ENCODE assay signal across 26 mouse cellular contexts in the genomic region with DNA sequence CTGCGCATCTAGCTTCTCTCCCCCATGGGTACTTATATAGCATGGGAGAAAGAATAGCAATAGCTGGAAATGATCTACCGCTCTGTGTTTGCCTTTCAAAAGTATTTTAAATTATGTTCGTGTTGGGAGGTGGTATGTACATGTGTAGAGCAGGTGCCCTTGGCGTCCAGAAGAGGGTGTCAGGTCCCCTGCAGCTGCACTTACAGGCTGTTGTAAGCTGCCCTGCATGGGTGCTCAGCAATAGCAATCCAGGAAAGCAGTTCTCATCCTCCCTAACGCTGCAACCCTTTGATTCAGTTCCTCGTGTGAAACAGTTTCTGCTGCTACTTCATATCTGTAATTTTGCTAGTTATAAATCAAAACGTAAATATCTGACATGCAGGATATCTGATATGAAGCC. TPM values are rescaled to one million over a fixed set of nuclear protein-coding genes. Genes with fewer than 3 reads are reported as not detected.
DNase-seq lines count a peak whose midpoint lies in the region; ATAC-seq and TF ChIP-seq lines count a peak whose summit lies in the region.
"Had no signal": no experiment of that assay in that cellular context is flagged by ENCODE, and none has a peak within 500 bp of the region (broad histone marks: within the 10 kb centered on the region; RNA-seq: fewer than 3 reads in every experiment).

No protein-coding gene starts in this region.

- H3K27me3 ChIP-seq in intestine, postnatal 0 days (replicated peaks; ENCODE audit: control insufficient read depth, insufficient read depth, low read length): no peaks in the 10 kb centered on the region
- no peaks in the 10 kb centered on the region for H3K27me3 ChIP-seq in intestine, embryonic 16.5 days (replicated peaks; ENCODE audit: control insufficient read depth, insufficient read depth, low read length)
- no peaks in the 10 kb centered on the region for H3K27me3 ChIP-seq in liver, embryonic 14.5 days (ENCODE audit: control insufficient read depth, insufficient read depth, low read length)
- H3K27me3 ChIP-seq in small intestine, adult 2 months (ENCODE audit: control insufficient read depth, insufficient read depth, low read length): no peaks in the 10 kb centered on the region
- H3K27me3 ChIP-seq: embryonic facial prominence, embryonic 13.5 days; forebrain, embryonic 12.5 days; forebrain, embryonic 15.5 days; heart, embryonic 15.5 days; hindbrain, embryonic 15.5 days had no signal

- peak; percentile 26; the same call in 1 of the 2 replicates for TF ChIP-seq CTCF in intestine, postnatal 0 days (IDR thresholded peaks at IDR 0.05; ENCODE audit: low read depth)
- TF ChIP-seq CTCF in liver, embryonic 14.5 days (IDR thresholded peaks at IDR 0.05; ENCODE audit: low read depth): 0 out of 2 replicates have a peak, but pooled peaks have one; percentile 13
- no peak for TF ChIP-seq CTCF in small intestine, adult 2 months (IDR thresholded peaks at IDR 0.05; ENCODE audit: extremely low read depth, insufficient read length, insufficient replicate concordance, low read depth, low read length)

- H3K4me1 ChIP-seq in intestine, postnatal 0 days (replicated peaks; ENCODE audit: control insufficient read depth, insufficient read depth, low read length): peaks cover 4% of the 10 kb centered on the region; the same call in 1 of the 2 replicates
- H3K4me1 ChIP-seq in intestine, embryonic 16.5 days (ENCODE audit: control insufficient read depth, insufficient read depth, low read length): peaks cover 7% of the 10 kb centered on the region
- H3K4me1 ChIP-seq in liver, embryonic 14.5 days (replicated peaks; ENCODE audit: control insufficient read depth in 2 of 2, insufficient read depth in 2 of 2, low read length in 1 of 2): peaks cover 0 to 5% of the 10 kb centered on the region in 2 experiments; a peak in 2 of 4 replicates
- peaks cover 24% of the 10 kb centered on the region; the same call in 1 of the 2 replicates for H3K4me1 ChIP-seq in small intestine, adult 2 months (ENCODE audit: control insufficient read depth, insufficient read depth, insufficient read length, low read length)
- H3K4me1 ChIP-seq: embryonic facial prominence, embryonic 10.5 days; embryonic facial prominence, embryonic 13.5 days; forebrain, embryonic 12.5 days; forebrain, embryonic 15.5 days; heart, embryonic 10.5 days; heart, embryonic 15.5 days; hindbrain, embryonic 15.5 days had no signal

- no peak overlapping the region for H3K27ac ChIP-seq in intestine, postnatal 0 days (ENCODE audit: low read depth, low read length)
- no peak overlapping the region for H3K27ac ChIP-seq in intestine, embryonic 16.5 days (ENCODE audit: low read length)
- no peak overlapping the region for H3K27ac ChIP-seq in liver, embryonic 14.5 days
- H3K27ac ChIP-seq in small intestine, adult 2 months (ENCODE audit: insufficient read depth, low read depth, low read length): 0 out of 2 replicates have a peak overlapping the region, but pooled peaks have one; percentile 41
- H3K27ac ChIP-seq: embryonic facial prominence, embryonic 10.5 days; embryonic facial prominence, embryonic 13.5 days; forebrain, embryonic 12.5 days; forebrain, embryonic 15.5 days; heart, adult 2 months; heart, embryonic 10.5 days; heart, embryonic 15.5 days; hindbrain, embryonic 15.5 days had no signal

- H3K9me3 ChIP-seq in intestine, postnatal 0 days (ENCODE audit: control insufficient read depth): no peaks in the 10 kb centered on the region
- H3K9me3 ChIP-seq in intestine, embryonic 16.5 days (ENCODE audit: control insufficient read depth, low read length): no peaks in the 10 kb centered on the region
- H3K9me3 ChIP-seq in liver, embryonic 14.5 days (ENCODE audit: control insufficient read depth, low read length): no peaks in the 10 kb centered on the region
- H3K9me3 ChIP-seq: embryonic facial prominence, embryonic 10.5 days; embryonic facial prominence, embryonic 13.5 days; forebrain, embryonic 12.5 days; forebrain, embryonic 15.5 days; heart, embryonic 10.5 days; heart, embryonic 15.5 days; hindbrain, embryonic 15.5 days had no signal

- no peak overlapping the region for H3K4me3 ChIP-seq in intestine, postnatal 0 days (ENCODE audit: low read depth, low read length)
- H3K4me3 ChIP-seq in intestine, embryonic 16.5 days (ENCODE audit: low read length): no peak overlapping the region
- no peak overlapping the region for H3K4me3 ChIP-seq in liver, embryonic 14.5 days (ENCODE audit: insufficient read depth in 1 of 2, low read depth in 2 of 2, low read length in 2 of 2)
- H3K4me3 ChIP-seq in small intestine, adult 2 months (ENCODE audit: low read depth, low read length): no peak overlapping the region
- H3K4me3 ChIP-seq: embryonic facial prominence, embryonic 10.5 days; embryonic facial prominence, embryonic 13.5 days; erythroblast, embryonic 14.5 days; forebrain, embryonic 12.5 days; forebrain, embryonic 15.5 days; heart, adult 2 months; heart, embryonic 10.5 days; heart, embryonic 15.5 days; hindbrain, embryonic 15.5 days had no signal

- no peaks in the 10 kb centered on the region for H3K36me3 ChIP-seq in intestine, postnatal 0 days (ENCODE audit: control insufficient read depth, insufficient read depth)
- no peaks in the 10 kb centered on the region for H3K36me3 ChIP-seq in intestine, embryonic 16.5 days (ENCODE audit: control insufficient read depth, insufficient read depth, low read length)
- no peaks in the 10 kb centered on the region for H3K36me3 ChIP-seq in liver, embryonic 14.5 days (replicated peaks; ENCODE audit: control insufficient read depth, insufficient read depth, low read depth)
- H3K36me3 ChIP-seq in small intestine, adult 2 months (ENCODE audit: control insufficient read depth, insufficient read depth, low read length): no peaks in the 10 kb centered on the region
- H3K36me3 ChIP-seq: embryonic facial prominence, embryonic 10.5 days; embryonic facial prominence, embryonic 13.5 days; forebrain, embryonic 12.5 days; forebrain, embryonic 15.5 days; heart, embryonic 10.5 days; heart, embryonic 15.5 days; hindbrain, embryonic 15.5 days had no signal

- no peak for TF ChIP-seq POLR2A in small intestine, adult 2 months (IDR thresholded peaks at IDR 0.05; ENCODE audit: low read depth, low read length)

- no peak overlapping the region for H3K4me2 ChIP-seq in intestine, postnatal 0 days (replicated peaks; ENCODE audit: low read depth)
- H3K4me2 ChIP-seq in intestine, embryonic 16.5 days (ENCODE audit: low read depth, low read length): no peak overlapping the region
- H3K4me2 ChIP-seq in liver, embryonic 14.5 days (ENCODE audit: low read depth): no peak overlapping the region
- H3K4me2 ChIP-seq: embryonic facial prominence, embryonic 13.5 days; forebrain, embryonic 12.5 days; forebrain, embryonic 15.5 days; heart, embryonic 15.5 days; hindbrain, embryonic 15.5 days had no signal

- 73% methylated on average over 7 of the region's 7 CpGs for WGBS in intestine, postnatal 0 days
- 72% methylated on average over 7 of the region's 7 CpGs for WGBS in intestine, embryonic 16.5 days
- WGBS in liver, embryonic 14.5 days (ENCODE audit: insufficient replicate concordance): 72% methylated on average over 7 of the region's 7 CpGs
- 74% methylated on average over 7 of the region's 7 CpGs for WGBS in small intestine, adult 2 months

- TF ChIP-seq EP300 in liver, embryonic 14.5 days (IDR thresholded peaks at IDR 0.05; ENCODE audit: low read depth): no peak

- no peak for DNase-seq in liver, embryonic 14.5 days (ENCODE audit: low read depth in 3 of 3, low spot score in 3 of 3)
- DNase-seq in liver: no peak
- DNase-seq in right cerebral cortex, postnatal 36 days (ENCODE audit: low spot score in 2 of 2): no peak
- DNase-seq: adrenal gland, adult 8-10 months; adrenal gland, postnatal 25 days; cerebellum, adult 11-12 months; cerebellum, adult 8-10 months; cerebellum, postnatal 10 days; cerebellum, postnatal 36 days; embryo, embryonic 11 days; gastrocnemius, postnatal 25 days; heart, adult 2 months; heart, postnatal 10 days; heart, postnatal 36 days had no signal

- no peak overlapping the region for H3K9ac ChIP-seq in intestine, postnatal 0 days (ENCODE audit: low read depth, low read length)
- no peak overlapping the region for H3K9ac ChIP-seq in intestine, embryonic 16.5 days (ENCODE audit: low read depth, low read length)
- no peak overlapping the region for H3K9ac ChIP-seq in liver, embryonic 14.5 days (replicated peaks)
- H3K9ac ChIP-seq: embryonic facial prominence, embryonic 13.5 days; forebrain, embryonic 12.5 days; forebrain, embryonic 15.5 days; heart, embryonic 15.5 days; hindbrain, embryonic 15.5 days had no signal

- no peak for ATAC-seq in intestine, postnatal 0 days
- ATAC-seq in intestine, embryonic 16.5 days: no peak
- no peak for ATAC-seq in liver, embryonic 14.5 days (ENCODE audit: insufficient read depth)
- ATAC-seq: activated CD4-positive, CD25-positive, alpha-beta regulatory T cell, adult 4 months; forebrain, embryonic 15.5 days had no signal

RNA-seq across cellular contexts. Expression of gene Ivns1abp, which starts 14.7 kb away (rescaled TPM):
- polyA plus RNA-seq in intestine, postnatal 0 days (2015; fragmentation: Nextera tagmentation; extraction: Ambion mirVana): 101 and 107 TPM in 2 replicates
- 331 and 345 TPM in 2 replicates for polyA plus RNA-seq in intestine, embryonic 16.5 days (2015; fragmentation: Nextera tagmentation; extraction: Ambion mirVana)
- polyA plus RNA-seq in liver, embryonic 14.5 days (2012; rRNA removed): 47.4 and 57.0 TPM in 2 replicates
- 68.6 and 73.3 TPM in 2 replicates for polyA plus RNA-seq in liver, embryonic 14.5 days (2014; fragmentation: Nextera tagmentation; extraction: Ambion mirVana)
- polyA plus RNA-seq in small intestine, adult 2 months (2012; rRNA removed): 14.1 and 37.6 TPM in 2 replicates
